Mouse (Mus musculus): ENCODE results near the gene Gm12216.
"Not testable (repeated sequence)": the region's sequence is repeated elsewhere in the genome, so short reads cannot be mapped to it uniquely, and the experiment has no call there.

The Gm12216 gene

DNA sequence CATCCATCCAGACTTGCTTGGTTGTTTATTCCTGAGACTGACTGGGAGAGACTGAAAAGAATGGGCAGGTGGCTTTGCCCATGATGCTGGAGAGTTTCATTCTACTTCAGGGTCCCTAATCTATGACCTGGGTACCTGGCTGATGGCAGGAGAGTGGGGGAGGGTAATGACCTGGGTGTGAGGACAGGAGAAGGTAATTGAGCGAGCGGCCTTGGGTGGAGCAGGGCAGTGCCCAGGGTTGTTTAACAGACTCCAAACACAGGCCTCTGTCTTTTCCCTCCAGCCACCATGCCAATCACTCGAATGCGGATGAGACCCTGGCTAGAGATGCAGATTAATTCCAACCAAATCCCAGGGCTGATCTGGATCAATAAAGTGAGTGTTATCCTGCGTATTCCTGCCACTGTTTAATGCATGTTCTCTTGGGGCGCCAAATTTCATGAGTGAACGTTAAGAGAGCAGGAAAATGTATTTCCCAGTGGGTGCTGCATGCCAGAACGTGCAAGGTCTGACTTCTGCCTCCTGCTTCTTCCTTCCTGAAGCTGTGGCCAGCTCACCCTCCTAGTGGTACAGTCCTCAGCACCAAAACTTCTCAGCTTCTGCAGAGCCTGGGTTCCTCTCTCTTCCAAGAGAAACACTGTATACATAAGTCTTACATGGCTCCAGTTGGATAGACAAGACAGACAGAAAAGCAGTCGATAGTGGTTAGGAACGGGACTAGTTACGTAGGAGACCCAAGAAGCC is 87.9 kb downstream of the Gm12216 start:
- DNase-seq (ENCODE audit: low spot score in 2 of 2), result no peak

DNA sequence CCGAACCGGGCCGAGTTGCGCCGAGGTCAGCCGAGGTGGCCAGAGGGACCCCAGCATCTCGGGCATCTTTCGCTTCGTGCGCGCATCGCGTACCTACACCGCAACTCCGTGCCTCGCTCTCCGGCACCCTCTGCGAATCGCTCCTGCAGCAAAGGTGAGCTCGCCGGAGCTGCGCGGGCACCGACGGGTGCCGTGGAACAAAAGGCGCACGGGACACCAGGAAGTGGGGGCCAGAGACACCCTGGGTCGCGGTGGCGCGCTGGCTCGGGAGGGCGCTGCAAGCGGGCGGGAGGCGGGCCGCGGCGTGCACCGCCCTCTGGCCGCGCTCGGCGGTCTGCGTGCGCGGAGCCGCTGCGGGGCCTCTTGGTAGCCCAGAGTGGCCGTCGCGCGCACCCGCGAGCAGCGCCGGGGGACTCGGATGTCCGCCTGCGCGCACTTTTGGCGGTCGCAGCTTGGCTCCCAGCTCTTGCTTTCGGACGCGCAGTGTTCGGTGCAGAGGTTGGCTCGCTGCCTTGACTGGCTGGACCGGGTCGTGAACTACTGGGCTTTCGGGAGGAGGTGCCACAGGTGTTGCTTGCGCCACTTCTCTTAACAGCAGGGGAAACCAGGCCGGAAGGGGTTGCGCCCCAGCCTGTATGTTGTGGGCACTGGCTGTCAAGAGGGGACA is 88.8 kb downstream of the Gm12216 start:
- DNase-seq (ENCODE audit: low spot score in 2 of 2), result peak; percentile 58 to 73

DNA sequence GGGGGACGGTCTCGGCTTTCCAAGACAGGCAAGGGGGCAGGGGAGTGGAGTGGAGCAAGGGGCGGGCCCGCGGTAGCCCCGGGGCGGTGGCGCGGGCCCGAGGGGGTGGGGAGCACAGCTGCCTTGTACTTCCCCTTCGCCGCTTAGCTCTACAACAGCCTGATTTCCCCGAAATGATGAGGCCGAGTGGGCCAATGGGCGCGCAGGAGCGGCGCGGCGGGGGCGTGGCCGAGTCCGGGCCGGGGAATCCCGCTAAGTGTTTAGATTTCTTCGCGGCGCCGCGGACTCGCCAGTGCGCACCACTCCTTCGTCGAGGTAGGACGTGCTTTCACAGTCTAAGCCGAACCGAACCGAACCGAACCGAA is 89.3 kb downstream of the Gm12216 start, which contains the start of gene Irf1:
Gene Irf1 (plus strand): TSS at position 255 of the 365 bp plus-strand sequence.
- DNase-seq (ENCODE audit: low spot score in 2 of 2), result peak; percentile 73 to 93

DNA sequence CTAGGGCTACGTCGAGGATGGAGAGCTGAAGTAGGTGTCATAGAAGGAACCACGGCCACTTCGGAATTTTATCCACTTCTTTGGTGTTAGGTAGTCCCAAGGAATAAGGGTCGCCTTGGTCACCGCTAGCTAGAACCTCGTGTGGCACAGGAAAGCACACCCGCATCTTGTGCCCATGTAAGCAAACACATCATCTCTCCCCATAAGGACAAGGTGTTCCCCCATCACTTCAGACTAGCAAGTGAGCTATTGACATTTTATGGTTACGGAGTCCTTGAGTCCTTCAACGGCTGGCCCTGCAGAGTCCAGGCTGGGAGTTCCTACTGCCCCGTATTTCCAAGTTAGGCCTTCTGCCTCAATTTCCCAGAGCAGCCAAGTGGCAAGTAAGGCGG is 89.9 kb downstream of the Gm12216 start:
- DNase-seq (ENCODE audit: low spot score in 2 of 2), result no peak

DNA sequence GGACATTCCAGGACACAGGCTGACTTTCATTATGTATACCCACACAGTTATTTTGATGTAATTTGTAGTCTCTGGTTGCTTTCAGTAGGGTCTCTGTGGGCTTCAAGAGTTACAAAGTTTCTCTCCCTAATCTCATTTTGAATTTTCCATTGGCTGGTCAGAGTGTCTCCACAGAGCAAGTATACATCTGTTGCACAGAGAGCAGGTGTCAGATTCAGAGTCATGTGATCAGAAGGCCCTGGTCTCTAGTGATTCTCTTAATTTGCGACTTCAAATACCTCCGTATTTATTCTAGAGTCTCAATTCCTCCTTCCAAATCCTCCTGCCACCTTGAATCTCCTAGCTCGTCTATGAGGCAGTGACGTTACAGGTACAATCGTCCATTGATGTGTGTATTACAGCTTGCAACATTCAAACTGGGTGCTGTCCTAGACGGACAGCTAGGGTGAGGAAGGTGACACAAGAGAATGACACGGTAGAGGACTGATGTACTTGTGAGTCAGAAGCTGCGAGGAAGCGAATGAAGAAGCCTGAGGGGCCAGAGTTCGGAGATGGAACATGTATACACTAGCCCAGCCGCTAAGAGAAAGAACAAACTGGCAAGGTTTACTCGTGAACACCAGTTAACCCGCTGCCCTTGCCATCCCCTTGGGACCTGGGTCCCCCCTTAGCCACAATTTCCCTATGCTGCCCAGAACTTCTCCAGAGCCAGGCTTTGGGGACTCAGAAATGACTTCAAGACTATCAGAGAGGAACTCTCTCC is 90.5 kb downstream of the Gm12216 start:
- DNase-seq (ENCODE audit: low spot score in 2 of 2), result no peak

DNA sequence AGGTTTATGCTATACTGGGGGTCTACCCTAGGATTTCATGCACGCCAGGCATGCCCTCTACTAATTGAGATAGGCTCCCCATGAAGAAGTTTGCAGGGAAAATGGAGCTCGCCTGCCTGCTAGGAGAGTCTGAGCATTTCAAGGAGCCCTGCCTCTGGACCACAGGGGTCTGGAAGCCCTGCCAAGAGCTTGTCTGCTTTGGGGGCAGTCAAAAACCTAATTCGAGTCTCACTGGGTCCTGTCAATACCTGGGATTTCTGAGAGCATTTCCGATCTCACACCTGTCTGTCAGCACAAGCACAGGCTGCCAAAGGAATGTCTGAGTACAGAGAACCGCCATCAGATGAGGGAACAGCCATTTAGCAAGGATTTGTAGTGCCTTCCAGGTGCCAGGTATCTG is 94.5 kb downstream of the Gm12216 start:
- DNase-seq (ENCODE audit: low spot score in 2 of 2), result no peak

DNA sequence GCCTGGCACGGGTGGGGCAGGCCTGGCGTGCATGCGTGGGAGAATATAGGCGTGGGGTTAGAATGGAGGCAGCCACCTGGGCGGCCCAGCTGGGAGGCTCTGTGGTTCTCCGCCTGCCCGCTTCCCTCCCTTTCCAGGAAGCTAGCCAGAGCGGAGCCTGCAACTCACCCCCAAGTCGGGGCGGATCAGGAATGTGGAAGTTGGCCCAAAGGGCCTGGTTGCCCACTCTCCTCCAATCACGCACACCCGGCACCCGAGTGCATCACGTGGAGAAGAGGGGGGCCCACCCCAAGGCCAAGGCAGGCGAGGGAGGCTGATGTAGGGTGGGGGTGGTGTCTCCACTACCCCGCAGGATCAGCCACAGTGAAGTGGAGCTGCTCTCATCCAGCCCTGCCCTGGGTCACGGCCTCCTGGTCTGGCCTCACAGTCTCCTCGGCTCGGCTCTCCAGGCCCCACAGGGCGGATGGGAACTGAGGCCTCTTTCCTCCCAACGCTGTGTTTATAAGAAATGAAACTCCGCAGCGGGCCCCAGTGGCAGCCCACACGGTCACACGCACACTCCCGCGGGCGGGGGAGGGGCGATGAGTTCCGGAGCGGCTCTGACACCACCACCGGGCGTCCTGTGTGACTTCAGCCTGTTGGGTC is 95.4 kb downstream of the Gm12216 start:
- DNase-seq (ENCODE audit: low spot score in 2 of 2), result peak; percentile 73 to 93

DNA sequence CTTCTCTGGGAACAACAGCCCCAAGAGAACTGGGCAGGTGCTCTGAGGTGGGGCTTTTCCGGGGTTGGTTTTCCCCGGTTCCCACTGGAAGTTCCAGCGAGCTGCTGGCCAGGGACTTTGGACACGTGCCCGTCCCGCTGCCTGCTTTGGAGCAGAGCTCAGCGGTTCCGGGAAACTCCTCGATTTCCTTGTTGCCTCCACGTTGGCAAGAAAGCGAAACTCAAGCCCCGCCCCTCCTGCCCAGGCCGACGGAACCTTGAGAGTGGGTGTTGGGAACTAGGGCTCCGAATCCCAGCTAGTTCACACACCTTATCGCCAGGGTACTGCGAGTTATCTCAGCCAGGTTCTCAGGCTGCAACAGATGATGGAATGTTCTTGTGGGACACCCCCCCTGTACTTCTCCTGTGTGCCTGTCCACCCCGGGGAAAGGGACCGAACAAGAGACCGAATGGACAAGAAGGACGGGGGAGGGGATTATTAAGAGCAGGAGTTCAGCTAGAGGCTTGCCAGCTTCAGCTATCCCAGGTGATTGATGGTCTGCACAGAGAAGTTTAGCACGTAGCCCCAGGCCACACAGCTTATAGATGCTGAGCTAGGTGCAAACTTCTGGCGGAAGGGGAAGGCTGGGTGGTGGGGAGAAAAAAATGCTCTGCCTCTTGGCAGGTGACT is 96.1 kb downstream of the Gm12216 start:
- DNase-seq (ENCODE audit: low spot score in 2 of 2), result peak; percentile 37 to 78

DNA sequence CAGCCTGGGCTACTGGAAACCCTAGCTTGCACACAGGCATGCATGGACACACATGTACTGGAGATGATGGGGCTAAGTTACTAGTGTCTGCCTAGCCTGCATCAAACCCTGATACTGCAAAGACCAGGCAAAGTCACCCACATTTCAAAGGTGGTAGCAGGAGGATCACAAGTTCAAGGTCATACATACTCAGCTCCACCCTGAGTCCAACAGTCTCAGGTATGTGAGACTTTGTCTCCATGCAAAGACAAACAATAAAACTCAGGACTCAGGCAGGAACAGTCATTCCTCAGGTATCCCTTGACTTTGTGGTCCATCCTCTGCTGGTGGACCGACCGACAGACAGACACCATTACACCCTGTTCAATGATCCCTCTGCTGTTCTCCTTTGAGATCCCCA is 96.6 kb downstream of the Gm12216 start:
- no peak for DNase-seq (ENCODE audit: low spot score in 2 of 2)

DNA sequence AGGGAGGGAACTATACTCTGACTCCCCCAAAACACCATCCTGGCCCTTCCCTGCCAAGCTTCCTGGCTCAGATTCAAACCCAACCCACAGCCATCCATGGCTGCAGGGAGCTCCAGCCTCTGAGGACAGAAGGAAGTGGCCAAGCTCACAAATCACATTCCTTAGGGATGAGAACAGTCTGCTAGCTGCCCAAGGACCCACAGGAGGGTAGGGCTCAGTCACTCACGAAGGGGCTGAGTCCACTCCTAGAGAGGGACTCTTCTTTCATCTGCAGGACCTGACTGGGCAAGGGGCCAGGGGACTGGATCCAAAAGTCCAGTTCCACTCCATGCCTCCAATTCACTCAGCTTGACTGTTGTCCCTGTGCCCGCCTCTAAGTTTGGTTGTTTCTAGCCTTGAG is 97.2 kb downstream of the Gm12216 start:
- DNase-seq (ENCODE audit: low spot score in 2 of 2), result no peak

DNA sequence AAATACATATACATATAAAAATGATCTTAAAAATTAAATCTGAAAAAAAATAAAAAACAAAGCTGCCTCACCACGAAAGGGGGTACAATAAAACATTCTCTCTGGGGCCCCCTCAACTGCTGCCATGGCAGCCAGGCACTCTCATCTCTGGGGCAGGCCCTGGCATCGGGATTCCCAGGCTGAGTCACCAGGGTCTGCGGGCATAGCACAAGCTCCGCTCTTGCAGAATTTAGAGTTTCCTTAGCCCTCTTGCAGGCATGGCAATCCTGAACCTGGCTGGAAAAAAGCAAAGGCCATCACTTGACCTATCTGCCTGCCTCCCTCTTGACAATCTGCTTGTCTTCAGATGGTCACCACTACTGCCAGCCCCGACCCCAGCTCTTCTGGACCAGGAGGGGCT is 97.8 kb downstream of the Gm12216 start:
- no peak for DNase-seq (ENCODE audit: low spot score in 2 of 2)

DNA sequence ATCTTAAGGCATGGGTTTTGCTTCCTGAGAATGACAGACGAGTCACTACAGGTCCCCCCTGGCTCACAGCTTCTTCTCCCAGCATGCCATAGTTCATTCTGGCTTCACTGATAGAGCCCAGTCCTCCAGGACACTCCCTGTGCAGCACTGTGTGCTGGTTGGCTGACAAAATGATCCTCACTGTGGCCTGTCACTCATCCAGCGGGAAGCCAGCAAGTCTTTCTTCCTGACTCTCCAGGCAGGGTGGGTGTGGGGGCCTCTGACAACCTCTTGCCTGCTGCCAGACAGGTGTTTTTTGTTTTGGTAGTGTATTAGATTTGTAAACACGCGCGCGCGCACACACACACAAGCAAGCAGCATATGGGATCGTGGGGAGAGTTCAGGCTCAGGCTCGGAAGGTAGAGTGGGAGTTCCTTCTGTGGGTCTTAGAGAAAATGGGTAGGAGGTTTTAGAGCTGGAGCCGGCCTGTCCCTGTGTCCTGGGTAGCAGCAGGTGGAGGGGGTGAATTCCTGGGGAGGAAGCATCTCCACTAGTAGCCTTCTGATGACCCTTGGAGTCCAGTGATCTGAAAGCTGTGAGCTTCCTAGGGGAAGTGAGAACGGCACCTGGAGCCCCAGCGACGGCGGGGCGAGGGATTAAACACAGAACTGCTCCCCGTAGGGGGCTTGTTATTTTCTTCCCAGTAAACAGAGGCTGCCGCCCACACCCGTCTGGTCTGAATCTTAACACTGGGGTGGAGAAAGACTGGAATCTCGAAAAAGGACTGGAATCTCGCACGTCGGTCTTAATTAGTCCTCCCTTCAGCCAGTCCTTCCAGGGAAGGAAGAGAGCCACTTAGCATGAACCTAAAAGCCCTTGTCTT is 99.3 kb downstream of the Gm12216 start:
- DNase-seq (ENCODE audit: low spot score in 2 of 2), result no peak

DNA sequence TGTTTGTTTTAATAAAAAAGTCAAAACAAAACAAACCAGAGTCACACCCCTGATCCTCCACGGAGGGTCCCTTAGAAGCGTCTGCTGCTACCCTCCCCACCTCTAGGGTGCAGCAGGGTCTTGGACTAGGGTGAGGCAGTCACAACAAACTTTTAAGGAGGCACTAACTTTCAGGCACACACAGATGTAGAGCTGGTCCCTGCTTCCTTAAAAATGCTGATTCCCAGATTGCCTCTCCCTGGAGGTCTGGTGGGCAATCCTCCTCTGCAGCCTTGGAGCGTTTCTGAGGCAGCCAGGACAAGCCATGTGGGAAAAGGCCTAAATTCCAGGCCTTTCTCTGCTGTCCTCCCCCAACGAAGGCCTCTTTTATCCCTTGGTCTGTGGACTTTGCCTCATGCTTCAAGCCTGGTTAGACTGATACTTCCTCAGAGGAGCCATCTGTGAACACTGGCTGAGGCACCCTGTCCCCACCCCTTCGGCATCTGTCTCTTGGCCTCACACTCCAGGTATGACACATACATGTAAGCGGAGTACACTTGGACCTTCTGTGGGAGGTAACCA is 100.2 kb downstream of the Gm12216 start:
- DNase-seq (ENCODE audit: low spot score in 2 of 2), result no peak

DNA sequence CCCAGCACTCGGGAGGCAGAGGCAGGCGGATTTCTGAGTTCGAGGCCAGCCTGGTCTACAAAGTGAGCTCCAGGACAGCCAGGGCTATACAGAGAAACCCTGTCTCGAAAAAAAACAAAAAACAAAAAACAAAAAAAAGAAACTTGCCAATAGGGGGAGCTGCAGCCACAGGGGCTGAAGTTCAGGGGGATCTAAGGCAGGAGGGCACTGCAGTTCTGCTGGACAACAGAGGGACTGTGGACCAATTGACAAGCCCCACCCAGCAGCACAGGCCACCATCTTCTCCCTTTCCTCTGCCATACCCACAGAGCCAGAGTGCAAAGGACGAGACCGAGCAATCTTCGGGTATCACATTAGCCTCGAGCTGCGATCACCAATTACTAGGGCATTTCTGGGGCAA is 101.0 kb downstream of the Gm12216 start:
- DNase-seq (ENCODE audit: low spot score in 2 of 2), result not testable (repeated sequence)

DNA sequence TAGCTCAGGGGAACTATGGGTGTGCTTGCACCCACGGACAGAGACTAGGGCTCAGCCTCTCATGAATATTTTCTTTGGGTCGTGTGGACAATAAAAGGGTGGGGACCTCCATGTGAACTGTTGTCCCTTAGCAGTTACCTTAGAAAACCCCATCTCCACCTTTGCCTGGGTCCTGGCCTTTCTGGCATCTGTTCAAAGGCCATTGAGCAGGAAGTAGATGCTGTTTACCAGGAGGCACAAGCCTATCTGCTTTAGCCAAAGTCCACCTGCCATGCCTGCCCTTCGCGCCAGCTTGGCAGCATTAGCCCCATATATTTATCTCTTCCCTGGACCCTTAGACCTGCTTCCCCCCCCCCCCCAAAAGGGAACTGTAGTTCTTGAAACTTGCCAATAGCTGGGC is 101.4 kb downstream of the Gm12216 start:
- no peak for DNase-seq (ENCODE audit: low spot score in 2 of 2)

DNA sequence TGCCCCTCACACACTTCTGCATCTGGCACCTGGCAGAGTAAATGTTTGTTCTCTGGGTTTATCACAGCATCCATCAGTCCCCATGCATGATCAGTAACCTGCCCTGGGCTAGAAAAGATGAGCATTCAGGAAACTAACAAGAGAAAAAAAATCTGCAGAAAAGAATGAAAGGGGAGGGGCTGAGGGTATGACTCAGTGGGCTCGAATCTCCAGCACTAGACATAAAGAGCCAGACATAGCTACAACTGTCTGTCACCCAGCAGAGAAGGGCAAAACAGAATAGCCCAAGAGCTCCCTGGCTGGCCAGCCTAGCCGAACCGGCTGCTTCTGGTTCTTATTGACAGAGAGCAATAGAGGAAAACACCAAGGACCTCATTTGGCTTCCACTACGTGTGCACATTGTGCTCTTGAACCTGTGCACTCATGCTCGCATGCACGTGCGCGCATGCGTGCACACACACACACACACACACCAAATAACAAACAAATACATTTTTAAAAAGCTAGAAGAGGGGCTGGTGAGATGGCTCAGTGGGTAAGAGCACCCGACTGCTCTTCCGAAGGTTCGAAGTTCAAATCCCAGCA is 104.0 kb downstream of the Gm12216 start:
- DNase-seq (ENCODE audit: low spot score in 2 of 2), result no peak

DNA sequence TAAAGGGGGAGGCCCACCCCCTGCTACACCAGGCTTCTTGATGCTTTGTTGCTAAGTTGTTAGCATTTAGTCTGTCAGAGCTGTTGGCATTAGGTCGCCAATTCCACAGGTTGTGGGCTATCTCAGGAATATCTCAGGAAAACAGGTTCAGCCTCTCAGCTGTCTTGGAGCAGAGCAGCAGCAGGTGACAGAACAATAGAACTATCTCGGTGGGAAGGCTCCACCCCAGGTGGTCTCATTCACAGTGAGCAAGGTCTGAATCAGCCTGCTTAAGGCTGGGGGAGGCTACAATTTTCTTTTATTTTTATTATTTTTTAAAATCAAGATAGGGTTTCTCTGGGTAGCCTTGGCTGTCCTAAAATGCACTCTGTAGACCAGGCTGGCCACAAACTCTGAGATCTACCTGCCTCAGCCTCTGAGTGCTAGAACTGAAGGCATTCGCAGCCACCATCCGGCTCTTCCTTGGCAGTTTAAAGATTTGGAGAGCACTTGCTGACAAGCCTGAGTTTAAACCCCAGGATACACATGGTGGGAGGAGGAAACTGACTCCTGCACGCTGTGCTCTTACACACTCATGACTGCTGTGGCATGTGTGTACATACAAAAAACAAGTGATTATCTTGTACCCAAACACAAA is 109.2 kb downstream of the Gm12216 start:
- no peak for DNase-seq (ENCODE audit: low spot score in 2 of 2)

DNA sequence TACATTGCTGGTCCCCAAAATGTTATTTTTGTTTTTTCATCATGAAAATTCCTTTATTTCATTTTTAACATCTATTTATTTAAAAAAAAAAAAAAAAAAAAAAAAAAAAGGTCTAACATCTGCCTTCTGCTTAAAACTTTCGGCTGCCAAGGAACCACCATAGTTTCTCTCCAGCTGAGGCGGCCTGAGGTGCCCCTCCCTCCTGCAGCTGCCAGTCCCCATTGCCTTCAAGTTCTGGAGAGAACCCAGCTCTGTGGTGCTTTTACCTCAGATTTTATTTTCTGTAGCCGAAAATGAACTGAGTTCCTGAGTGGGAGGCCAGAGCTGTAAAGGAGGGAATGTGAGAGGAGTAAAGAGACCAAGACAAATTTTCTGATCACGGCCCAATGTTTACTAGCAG is 109.8 kb downstream of the Gm12216 start:
- DNase-seq (ENCODE audit: low spot score in 2 of 2), result no peak

DNA sequence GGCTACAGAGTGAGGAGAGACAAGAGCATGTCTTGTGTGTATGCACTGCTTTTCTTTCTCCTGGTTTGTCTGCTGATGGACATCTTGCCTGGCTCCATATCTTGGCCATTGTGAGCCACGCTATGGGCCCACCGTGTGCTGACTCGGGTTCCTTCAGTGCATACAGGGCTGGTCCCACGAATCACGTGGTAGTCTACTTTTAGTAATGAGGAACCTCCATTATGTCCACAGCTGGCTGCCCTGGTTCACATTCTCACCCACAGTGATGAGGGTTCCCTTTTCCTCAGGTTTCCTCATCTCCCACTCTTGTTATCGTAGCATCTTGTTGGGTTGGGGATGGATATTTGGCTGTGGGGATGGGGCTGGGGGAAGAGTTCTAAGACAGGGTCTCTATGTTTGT is 110.4 kb downstream of the Gm12216 start:
- no peak for DNase-seq (ENCODE audit: low spot score in 2 of 2)

DNA sequence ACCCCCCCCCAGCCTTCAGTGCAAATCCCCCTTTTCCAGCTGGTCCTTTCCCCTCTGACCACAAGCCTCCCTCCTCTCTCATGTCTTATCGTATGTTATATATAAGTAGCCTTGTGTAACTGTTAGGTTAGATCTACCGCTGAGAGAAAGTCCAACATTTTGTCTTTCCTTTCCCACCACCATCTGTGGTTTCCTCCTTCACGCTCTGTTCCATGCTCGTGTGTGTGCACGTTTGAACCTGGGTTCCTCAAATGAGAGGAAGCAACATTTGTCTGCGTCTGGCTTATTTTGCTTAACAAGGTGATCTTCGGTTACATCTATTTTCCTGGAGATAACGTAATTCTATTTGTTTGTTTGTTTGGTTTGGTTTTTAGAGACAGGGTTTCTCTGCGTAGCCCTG is 111.1 kb downstream of the Gm12216 start:
- no peak for DNase-seq (ENCODE audit: low spot score in 2 of 2)

All from spleen, postnatal 10 days (tissue).